Mouse (Mus musculus) naive thymus-derived CD4-positive, alpha-beta T cell, adult 2 months (primary cell): ENCODE data around the gene Ipo11.
A peak's percentile ranks its signal among the peaks of the same experiment; 100 is the strongest.
"Not testable (repeated sequence)": the region's sequence is repeated elsewhere in the genome, so short reads cannot be mapped to it uniquely, and the experiment has no call there.

Source experiments
- DNase-seq: peaks from one replicate; pipeline ENCODE4 v3.0.0-alpha.2; 2011; ENCODE audit warnings: low read depth

The Ipo11 gene

DNA sequence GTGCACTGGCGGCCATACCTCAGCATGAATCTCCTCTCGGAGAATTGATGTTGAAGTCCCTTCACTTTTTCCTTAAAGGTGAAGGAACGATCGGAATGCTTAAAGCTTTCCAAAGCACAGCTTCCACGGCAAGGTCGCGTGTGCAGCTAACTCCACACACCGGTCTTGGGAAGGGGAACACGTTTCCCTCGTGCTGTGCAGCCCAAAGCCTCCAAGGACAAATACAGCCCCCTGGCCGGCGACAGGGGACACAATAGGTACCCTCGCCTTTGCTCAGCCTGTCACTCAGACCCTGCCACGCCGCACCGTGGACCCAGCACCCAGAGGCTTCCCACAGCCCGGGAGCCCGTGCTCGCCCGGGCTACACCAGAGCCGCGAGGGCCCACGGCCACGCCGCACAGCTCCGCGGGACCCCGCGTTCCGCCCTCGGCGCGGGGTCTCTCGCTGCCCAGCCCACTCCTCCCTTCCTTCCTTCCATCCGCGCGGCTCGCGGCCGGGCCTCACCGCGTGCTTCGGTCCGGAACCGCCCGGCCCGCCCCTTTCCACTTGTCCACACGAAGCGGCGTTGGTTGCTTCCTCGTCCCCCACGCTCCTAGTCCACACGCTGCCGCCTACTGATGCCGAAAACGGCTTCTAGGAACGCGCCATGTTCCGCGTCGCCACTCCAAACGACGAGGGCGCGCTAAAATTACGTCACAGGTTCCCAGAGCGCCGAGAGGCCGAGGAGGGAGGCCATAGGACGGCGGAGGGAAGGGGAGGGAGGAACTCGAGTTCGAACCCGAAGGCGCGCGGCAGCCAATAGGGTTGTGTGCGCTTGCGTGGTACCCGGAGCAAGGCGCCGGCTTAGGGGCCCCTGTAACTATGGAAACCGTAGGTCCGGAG, at the start of gene Ipo11:
Gene Ipo11 (minus strand): TSS at position 703 of the 882 bp plus-strand sequence.
- peak; percentile 93 for DNase-seq

DNA sequence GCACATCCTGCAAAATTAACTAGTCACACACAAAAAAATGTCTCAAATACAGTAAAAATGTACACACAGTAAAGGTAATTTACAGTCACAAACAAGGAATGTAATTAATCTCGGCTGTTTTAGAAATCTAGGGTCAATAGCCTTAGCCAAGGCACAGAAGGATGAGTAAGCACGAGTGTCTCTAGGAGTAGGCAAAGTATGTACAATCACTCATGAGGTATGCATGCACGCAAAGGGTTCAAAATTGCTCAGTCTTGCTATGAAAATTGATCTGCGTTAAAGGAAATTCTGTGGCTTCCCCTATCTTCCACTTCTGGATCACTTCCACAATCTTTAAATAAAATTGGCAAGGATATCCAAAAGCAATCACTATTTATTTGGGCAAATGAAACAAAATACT, 24.7 kb upstream of the Ipo11 start:
- no peak for DNase-seq

DNA sequence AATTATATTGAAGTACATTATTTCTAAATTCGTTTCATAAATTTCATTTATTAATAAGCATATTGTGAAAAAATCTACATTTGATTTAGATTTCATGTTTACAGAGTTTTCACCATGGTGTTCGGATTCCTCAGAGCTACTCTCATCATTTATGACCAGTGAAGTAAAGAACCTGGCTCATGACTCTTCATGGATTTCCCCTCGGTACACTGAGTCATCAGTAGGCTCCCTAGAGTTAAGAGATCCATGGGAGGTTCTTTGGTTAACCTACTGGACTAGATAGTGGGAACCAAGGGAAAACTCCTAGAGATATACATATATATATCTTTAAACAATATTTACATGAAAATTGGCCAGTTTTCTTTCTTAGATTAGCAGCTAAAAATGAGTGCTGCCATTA, 23.8 kb upstream of the Ipo11 start:
- no peak for DNase-seq

DNA sequence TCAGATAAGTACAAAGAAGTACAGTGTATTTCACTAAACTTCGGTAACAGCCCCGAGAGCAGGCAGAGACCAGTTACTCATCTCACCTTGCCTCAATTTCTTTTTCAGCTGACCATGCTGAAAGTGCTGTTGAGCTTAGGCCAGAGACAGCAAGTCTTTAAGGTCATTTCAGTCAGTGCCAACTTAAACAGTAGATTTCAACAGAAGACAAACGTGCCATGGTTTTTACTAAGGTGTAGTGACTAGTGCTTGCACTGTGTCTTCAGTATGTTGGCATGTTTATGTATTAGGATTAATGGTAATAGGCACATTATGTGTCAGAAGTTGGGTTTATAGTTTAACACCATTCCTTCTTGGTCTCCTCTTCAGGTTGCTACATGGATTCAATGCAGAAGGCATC, 21.5 kb upstream of the Ipo11 start:
- DNase-seq: no peak

DNA sequence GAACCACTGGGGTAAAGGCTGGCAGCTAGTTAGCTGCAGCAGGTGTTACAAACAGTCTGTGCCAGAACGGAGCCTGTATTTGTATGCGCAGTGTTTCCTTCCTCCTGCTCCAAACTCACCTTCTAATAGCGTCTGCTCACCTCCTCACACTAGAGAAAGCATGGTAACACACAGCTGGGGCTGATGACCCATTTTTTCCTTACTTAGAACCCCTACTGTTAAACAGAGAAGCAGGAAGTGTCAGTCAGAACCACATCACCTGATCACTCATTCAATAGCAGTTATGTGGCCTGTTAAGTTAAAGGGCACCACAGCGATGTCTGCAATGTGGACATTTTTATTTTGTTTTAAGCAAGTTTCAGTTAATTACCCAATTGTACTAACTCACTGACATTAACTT, 20.8 kb upstream of the Ipo11 start:
- no peak for DNase-seq

DNA sequence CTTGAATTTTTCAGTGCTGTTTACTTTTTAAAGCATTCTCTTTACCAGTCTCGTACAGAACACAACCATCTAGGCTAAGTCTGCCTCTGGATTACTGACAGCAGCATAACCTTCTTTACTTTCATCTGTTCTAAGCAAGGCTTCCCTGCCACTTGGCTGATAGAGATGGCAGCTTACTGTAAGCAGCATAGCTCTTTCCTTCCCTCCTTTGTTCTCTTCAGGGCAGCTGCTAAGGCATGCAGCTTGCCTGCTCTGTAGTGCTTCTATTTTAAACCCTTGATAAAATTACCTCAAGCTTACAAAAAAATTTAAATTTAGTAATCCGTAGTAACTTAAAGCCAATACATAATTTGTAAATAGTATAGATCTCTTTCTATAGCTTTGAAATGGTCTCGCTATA, 18.1 kb upstream of the Ipo11 start:
- DNase-seq: no peak

DNA sequence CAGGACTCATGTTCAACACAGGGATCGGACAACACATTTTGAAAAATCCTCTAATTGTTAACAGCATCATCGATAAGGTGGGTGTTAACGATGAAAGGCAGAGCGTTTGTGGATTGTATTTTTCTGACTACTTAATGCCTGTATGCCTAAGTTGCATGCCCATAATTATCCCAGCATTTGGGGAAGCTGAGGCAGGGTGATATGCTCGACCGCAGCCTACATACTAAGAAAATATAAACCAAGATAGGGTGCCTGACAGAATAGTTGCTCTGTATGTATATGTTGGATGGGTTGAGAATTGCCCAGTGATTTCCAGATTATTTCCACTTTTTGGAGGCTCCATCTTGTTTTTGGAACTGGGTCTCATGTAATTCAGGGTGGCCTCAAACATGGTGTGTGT, 10.8 kb upstream of the Ipo11 start:
- no peak for DNase-seq

DNA sequence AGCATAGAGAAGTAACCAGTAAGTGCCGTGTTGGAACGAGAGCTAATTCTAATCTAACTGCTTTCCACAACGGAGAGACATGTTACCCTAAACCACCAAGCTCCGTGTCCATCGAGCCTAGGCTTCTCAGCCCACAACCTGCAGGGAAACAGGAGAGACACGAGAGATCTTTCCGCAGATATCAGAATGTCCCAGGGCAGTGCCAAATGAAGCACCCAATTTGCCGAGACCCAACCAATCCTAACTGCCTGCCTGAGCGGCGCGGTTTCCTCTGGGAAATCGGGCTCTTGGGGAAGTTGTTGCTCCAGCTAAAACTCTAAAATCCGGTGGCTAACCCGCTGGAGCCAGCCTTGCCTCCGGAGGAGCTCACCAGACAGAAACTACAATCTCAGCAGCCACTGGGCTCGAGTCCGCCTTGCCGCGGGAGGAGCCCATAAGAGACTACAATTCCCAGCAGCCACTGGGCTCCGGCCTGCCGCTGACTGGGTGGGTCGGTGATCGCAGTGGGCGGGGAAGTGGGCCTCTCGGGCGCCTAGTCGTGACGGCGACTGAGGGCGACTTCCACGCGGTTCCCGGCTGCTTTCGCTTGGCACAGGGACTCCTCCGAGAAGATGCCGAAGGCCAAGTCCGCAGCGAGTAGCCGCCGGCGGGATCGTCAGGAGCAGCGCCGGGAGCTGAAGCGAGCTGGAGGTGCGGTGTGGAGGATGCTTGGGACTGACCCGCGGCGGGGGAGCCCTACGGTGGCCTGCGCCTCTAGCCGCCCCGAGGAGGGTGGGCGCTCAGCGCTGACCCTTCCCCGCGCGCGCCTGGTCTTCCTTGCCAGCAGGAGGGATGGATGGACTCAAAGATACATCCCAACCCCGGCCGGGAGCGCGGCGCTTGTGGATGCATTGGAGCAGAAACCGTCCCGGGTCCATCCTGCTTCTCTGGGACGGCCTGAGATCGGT, 10.1 kb upstream of the Ipo11 start, which contains the start of gene Dimt1:
Gene Dimt1 (plus strand): TSS at position 534 of the 947 bp plus-strand sequence.
- DNase-seq: peak; percentile 93

DNA sequence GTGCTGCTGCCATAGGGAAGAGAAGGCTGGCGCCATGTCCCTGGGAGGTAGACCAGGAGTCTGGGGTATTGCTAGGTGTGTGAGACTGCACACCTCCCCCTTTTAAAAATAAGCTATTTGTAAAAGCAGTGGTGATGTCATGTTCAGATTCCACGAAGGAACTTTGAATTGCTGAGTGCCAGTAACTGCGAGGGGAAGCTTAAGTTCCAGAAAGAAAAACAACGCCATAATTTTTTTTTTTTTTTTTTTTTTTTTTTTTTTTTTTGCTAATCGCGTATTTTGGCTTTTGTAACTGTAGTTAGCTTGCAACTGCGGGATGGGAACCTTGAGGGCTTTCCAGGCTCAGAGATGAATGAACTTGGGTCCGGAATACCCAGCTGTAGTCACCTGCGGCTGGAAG, 8.8 kb upstream of the Ipo11 start:
- no peak for DNase-seq

DNA sequence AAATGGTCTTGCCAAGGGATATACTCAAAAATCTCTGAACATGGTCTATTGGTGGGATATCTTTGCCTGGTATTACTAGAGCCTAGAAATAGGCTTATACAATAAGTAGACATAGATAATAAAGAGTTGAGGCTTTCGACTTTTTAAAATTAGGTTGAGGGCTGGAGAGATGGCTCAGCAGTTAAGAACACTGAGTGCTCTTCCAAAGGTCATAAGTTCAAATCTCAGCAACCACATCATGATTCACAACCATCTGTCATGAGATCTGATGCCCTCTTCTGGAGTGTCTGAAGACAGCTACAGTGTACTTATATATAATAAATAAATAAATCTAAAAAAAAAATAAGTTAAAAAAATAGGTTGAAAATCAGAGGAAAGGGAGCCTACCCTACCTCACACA, 6.0 kb upstream of the Ipo11 start:
- DNase-seq: no peak

DNA sequence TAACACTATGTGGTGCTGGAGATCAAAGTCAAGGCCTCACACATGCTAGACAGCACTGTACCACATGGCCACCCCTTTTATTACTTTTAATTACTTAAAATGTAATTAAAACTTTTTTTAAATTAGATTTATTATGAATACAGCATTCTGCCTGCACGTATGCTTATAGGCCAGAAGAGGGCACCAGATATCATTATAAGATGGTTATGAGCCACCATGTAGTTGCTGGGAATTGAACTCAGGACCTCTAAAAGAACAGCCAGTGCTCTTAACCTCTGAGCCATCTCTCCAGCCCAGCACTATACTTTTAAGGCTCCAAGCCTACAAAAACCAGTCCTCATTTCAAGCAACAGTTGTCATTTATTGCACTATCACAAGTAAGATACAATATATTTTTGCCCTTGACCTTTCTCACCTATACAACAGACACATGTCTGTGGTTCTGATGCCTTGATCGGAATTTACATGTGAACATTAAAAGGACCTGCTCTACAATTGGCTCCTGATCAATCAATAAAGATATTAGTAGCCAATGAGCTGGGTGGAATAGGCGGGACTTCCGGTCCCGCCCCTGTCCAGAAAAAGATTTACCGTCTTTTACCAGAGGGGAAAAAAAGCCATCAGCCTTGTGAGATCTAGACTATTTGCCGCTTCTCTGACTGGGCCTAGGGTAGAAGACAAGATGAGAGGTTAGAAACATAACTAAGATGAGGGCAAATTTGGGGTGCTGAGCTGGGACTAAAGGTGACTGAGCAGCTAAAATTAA, 4.6 kb upstream of the Ipo11 start:
- DNase-seq: peak; percentile 30

DNA sequence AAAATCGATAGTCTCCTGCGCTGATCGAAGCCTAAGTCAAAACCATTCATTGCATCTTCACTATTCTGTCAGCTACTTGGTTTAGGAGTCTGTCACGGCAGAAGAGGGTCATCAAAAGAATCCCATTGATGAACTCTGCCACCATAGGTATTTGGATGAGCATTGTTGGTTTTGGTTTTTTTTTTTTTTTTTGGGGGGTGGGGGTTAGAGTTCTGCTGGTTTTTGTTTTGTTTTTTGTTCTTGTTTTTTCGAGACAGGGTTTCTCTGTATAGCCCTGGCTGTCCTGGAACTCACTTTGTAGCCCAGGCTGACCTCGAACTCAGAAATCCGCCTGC, 347 bp upstream of the Ipo11 start:
- no peak for DNase-seq

DNA sequence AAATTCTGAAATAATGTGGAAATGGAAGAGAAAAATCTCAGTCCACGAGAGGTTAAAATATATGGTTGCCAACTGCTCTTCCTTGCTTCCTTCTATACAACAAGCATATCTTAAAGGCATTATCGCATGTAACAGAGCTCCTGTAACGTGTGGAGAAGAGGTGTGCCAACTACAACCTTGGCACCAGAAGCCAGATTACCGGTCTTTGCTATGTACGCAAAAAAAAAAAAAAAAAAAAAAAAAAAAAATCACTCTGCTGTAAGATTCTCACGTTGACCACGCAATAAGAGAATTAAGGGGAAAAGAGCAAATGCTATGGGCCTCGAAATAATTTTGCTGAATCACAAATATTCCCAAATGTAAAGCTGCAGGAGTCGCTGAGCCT, 895 bp downstream of the Ipo11 start:
- DNase-seq: peak; percentile 13

DNA sequence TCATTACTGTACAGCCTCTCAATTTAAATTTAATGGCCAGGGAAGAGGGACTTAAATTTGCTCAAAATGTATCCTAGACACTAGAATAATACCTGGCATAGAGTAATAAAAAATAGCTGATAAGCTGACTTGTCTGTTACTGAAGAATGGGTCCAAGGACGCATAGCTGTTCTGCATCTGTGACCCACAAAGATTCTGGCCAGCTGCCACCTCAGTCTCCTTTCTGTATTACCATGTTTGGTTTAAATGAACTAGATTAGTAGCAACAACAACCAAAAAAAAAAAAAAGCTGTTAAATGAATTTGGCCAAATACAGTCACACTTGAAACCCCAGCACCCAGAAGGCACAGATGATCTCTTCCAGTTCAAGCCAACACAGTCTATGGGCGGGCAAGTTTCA, 7.6 kb downstream of the Ipo11 start:
- DNase-seq: no peak

DNA sequence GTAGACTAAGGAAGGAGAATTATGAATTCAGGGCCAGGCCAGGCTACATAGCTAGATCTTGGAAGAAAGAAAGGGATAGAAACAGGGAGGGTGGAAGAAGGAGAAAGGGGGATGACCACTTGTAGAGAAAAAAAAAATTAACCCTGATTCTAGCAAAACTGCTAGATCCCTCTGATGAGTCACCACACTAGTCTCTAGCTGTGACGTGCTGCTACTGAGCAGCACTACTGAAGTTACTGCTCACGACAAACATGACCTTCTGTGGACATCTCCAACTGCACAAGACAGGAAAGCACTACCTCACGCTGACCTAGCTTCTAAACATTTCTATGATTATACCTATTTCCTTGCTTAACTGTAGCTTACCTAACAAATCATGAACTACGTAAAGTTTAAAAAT, 8.5 kb downstream of the Ipo11 start:
- DNase-seq: no peak

DNA sequence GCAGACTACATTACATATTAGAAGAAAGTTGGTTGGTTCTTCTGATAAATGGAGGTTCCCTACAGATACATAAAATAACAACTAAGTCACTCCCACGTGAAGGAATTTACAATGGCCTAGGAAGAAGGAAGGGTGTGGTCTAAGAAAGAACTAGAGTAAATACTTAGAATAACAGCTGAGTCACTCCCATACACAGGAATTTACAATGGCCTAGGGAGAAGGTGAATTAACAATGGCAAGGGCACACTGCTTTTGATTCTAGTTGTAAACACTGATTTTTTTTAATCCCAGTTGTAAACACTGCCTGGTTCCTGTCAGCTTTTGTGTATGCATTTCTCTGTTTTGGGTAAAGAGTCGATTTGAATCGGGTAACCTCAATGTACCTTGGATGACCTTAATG, 10.8 kb downstream of the Ipo11 start:
- DNase-seq: not testable (repeated sequence)

DNA sequence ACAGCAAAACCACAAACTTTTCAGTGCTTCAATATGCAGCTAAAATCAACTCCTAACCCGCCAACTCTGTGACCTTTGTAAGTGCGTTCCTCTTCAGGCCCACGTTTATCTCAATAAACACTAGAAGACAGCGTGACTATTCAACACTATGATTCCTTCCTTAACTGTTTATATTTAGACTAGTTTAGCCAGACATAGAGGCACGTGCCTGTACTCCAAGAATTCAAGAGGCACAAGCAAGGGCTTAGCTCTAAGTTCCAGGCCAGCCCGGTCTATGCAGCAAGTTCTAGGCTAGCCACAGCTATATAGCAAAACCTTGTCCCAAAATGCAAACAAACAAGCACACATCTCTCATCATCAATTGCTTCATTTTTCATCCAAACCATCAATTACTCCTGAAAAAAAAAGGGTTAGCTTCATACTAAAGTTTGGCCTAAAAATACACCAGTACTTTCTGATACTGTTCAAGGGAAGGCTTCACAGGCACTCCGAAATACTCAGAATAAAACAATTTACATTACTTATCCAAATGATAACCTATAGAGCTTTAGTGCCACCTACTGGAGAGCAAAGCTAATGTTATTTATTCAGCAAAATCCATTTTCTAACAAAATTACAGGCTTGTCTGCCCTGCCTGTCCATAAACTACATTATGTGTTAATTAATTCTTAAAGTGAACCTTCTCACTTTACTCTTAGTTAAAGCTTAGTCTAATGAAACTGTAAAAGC, 18.3 kb downstream of the Ipo11 start:
- DNase-seq: peak; percentile 60

DNA sequence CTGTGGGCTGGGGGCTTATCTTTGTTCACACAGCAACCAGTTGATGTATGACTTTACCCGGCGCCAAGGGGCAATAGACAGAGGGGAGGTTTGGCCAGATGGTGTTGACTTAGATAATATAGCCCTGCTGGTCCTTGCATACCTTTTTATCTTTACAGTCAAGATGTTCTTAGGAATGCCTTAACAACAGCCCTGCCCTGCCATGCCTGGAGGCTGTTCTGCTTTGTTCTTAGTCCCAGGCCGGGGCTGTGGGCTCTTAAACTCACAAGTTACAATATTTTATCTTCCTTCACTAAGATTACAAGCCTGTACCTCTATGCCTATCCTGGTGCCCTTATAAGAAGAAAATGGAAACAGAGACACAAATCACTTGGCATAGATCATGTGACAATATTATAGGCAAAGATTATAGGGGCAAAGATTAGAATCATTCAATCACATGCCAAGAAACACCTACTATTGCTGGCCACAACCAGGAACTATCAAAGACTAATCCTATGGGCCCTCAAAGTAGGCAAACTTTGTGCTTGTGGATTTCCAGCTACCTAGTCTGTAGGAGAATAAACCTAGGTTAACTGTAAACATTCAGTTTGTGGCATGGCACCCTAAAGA, 23.5 kb downstream of the Ipo11 start:
- DNase-seq: no peak

DNA sequence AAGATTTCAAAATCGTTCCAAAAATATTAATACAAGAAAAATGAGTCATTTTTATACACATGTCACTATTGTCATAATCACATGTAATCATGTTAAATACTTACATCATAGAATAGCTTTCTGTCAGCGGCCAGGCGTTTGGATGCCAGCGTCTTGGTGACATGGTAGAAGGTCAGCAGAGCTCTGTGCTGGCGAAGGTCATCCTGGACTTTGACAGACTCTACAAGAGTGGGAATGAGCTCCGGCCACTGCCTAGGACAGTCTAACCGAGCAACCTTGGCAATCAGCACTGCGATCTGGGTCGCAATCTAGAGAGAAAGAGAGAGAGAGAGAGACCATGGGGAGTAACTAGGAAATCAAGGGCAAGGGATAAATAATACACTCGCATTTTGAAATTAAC, 26.7 kb downstream of the Ipo11 start:
- DNase-seq: no peak

DNA sequence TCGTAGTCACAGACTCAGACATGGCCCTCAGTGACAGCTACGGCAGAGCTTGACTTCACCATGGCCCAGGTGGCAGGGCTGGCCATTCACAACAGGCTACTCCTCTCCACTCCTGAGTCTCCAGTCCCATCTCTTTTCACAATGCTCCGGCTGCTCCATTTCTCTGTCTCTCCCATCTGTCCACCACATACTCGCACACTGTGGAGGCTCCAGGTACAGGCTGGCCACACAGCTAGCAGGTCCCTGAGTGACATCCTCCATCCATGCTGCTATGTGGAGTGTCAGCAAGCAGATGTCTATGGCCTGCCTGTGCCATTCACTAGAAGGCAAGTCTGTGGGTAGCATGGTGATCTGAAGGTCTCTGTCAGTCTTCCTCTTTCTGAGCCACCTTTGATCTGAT, 29.5 kb downstream of the Ipo11 start:
- no peak for DNase-seq

DNA sequence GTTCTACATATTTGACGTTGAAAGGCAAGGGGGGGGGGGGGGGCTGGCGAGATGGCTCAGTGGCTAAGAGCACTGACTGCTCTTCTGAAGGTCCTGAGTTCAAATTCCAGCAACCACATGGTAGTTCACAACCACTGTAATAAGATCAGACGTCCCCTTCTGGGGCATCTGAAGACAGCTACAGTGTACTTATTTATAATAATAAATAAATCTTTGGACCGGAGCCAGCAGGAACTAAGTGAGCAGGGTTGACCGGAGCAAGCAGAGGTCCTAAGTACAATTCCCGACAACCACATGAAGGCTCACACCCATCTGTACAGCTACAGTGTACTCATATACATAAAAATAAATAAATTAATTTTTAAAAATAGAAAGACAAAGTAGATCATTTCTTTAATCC, 31.6 kb downstream of the Ipo11 start:
- DNase-seq: not testable (repeated sequence)
